Mouse (Mus musculus) liver, embryonic 18 days (tissue): ENCODE data around the gene Syt1. TPM values are rescaled to one million over a fixed set of nuclear protein-coding genes. Genes with fewer than 3 reads are reported as not detected.

Experiments
- polyA plus RNA-seq: library from polyadenylated mRNA; depleted of rRNA; stranded (reverse); fragments of >200 nt; gene quantifications from 2 replicates; pipeline ENCODE4 v1.2.3, GENCODE M21; 2012; rRNA removed

The Syt1 gene
- polyA plus RNA-seq: 0.04 and 0.05 TPM in 2 replicates

DNA sequence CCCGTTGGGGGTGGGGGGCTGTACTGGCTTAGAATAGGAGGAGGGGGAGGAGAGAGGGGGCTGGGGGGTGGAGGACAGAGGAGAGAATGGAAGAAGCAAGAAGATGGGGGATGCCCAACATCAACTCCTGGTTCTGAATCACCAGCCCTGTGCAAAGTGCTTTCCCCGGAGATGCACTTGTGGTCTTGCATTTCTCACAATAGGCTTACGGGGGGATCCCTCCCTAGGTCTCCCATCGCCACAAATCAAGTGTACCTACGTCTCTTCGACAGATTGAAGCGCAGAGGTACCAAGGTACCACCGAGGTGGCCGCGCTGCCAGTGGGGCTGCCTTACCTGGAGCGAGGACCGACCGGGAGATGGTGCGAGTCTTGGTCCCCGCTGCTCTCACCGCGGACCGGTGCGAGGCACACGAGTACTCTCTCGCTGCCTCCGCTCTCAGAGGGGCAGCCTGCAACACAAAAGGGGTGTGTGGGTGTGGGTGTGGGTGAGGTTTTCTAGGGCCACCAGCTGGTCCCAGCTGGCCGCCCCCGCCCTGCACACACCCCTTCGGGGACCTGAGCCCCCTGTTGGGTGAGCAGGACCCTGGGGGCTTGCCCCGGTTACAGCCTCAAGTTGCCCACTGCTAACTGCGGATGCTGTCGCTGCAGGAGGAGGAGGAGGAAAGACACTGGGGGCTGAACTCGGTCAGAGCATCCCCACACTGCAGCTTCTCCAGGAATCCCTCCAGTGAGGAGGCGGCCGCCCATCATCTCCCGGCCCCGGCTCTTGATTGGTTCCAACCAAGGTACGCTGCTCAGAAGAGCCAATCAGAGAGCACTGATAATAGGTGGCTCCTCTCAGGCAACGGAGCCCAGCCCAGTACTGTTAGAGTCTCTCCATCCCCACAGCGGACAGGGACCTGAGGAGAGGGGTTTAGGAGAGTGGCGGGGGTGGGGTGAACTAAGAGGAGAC, at the start of gene Syt1:
Syt1 (minus strand) TSS at position 742 of the 953 bp plus-strand sequence.

DNA sequence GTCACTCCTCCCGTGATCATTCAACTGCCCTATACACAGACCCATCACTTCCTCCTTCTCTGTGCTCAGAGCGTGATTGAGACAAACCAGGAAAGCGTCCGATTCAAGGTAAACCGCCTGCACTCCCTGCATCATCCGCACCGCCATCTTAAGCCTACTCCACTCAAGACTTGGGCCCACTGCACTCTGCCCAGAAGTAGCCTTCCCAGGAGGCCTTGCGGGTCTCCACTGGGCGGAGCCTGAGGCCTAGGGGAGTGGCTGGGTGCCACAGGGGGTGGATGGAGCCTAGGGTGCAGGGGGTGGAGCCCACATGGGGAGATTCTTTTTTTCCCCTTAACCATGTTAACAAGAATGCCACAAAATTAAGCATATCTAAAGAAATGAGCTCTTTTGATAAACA, 310.8 kb downstream of the Syt1 start, which contains the start of gene Gm5136:
Gm5136 (minus strand) TSS at position 215 of the 400 bp plus-strand sequence.

